Mouse (Mus musculus): ENCODE data around the gene H6pd.

The H6pd gene

GRCm38 (mm10) chr4:149998786-149999509 is 9.9 kb downstream of the H6pd start:
- no peak for DNase-seq

GRCm38 (mm10) chr4:149997999-149998398 is 10.8 kb downstream of the H6pd start:
- no peak for DNase-seq

- DNase-seq: no peak
Observed at GRCm38 (mm10) chr4:149996440-149996839, 12.4 kb downstream of the H6pd start.

- no peak for DNase-seq
Observed at GRCm38 (mm10) chr4:149995911-149996310, 12.9 kb downstream of the H6pd start.

GRCm38 (mm10) chr4:149994218-149994617 is 14.6 kb downstream of the H6pd start:
- no peak for DNase-seq

GRCm38 (mm10) chr4:149992670-149993032 is 16.2 kb downstream of the H6pd start:
- no peak for DNase-seq

GRCm38 (mm10) chr4:149991755-149992669 is 16.8 kb downstream of the H6pd start:
- DNase-seq: no peak

- DNase-seq: peak in 1 of 2 experiments; percentile 14
Observed at GRCm38 (mm10) chr4:149990954-149991633, 17.7 kb downstream of the H6pd start.

- peak in 1 of 2 experiments; percentile 10 for DNase-seq
Observed at GRCm38 (mm10) chr4:149990212-149990953, 18.4 kb downstream of the H6pd start.

- DNase-seq: peak; percentile 89
Observed at GRCm38 (mm10) chr4:149988931-149989556, 19.8 kb downstream of the H6pd start.

- no peak for DNase-seq
Observed at GRCm38 (mm10) chr4:149988301-149988700, 20.5 kb downstream of the H6pd start.

- DNase-seq: no peak
Observed at GRCm38 (mm10) chr4:149986671-149987417, 22.0 kb downstream of the H6pd start.

- DNase-seq: no peak
Observed at GRCm38 (mm10) chr4:149983921-149984645, 24.7 kb downstream of the H6pd start.

GRCm38 (mm10) chr4:149982154-149982553 is 26.7 kb downstream of the H6pd start:
- no peak for DNase-seq

- peak; percentile 84 to 88 for DNase-seq
Observed at GRCm38 (mm10) chr4:149979819-149980308, 29.0 kb downstream of the H6pd start.

GRCm38 (mm10) chr4:149978820-149979219 is 30.0 kb downstream of the H6pd start:
- no peak for DNase-seq

GRCm38 (mm10) chr4:149977801-149978544 is 30.9 kb downstream of the H6pd start:
- no peak for DNase-seq

GRCm38 (mm10) chr4:149977181-149977580 is 31.6 kb downstream of the H6pd start:
- no peak for DNase-seq

GRCm38 (mm10) chr4:149975730-149976254 is 33.0 kb downstream of the H6pd start:
- no peak for DNase-seq

Data from B cell, adult 2 months (primary cell).